Mouse (Mus musculus): ENCODE measurements around the gene Rps6kc1. TPM values are rescaled to one million over a fixed set of nuclear protein-coding genes. Genes with fewer than 3 reads are reported as not detected.

The Rps6kc1 gene
- polyA plus RNA-seq, 1 experiment: 7.4 TPM

- Histone ChIP-seq H3K27ac (ENCODE audit: control insufficient read depth, insufficient read depth, low read length) (no peak overlapping the region), H3K36me3 (ENCODE audit: control insufficient read depth, insufficient read depth, low read length) (peaks cover 29% of the 10 kb centered on the region), H3K27me3 (ENCODE audit: control insufficient read depth, insufficient read depth, low read length) (no peaks in the 10 kb centered on the region), H3K4me3 (ENCODE audit: control insufficient read depth, insufficient read depth, low read length) (no peak overlapping the region), H3K4me1 (replicated peaks; ENCODE audit: control insufficient read depth, insufficient read depth, low read length) (no peaks in the 10 kb centered on the region)
- no peak for TF ChIP-seq POLR2A (IDR thresholded peaks at IDR 0.05; ENCODE audit: control insufficient read depth, extremely low read depth, insufficient read depth, low read length, poor library complexity)
- TF ChIP-seq CTCF (IDR thresholded peaks at IDR 0.05; ENCODE audit: borderline replicate concordance, control insufficient read depth, extremely low read depth, insufficient read depth, low read length, poor library complexity): no peak
- 92% methylated on average over 5 of the region's 5 CpGs for WGBS
- DNase-seq: no peak
Measured at GRCm38 (mm10) chr1:190947986-190948385, 36.4 kb upstream of the Rps6kc1 start.

GRCm38 (mm10) chr1:190944109-190944760 lies 32.7 kb upstream of the Rps6kc1 start:
- DNase-seq: peak; percentile 66
- Histone ChIP-seq H3K4me1 (replicated peaks; ENCODE audit: control insufficient read depth, insufficient read depth, low read length) (no peaks in the 10 kb centered on the region), H3K27ac (ENCODE audit: control insufficient read depth, insufficient read depth, low read length) (no peak overlapping the region), H3K27me3 (ENCODE audit: control insufficient read depth, insufficient read depth, low read length) (no peaks in the 10 kb centered on the region), H3K36me3 (ENCODE audit: control insufficient read depth, insufficient read depth, low read length) (peaks cover 66% of the 10 kb centered on the region), H3K4me3 (ENCODE audit: control insufficient read depth, insufficient read depth, low read length) (no peak overlapping the region)
- 68% methylated on average over 6 of the region's 6 CpGs for WGBS
- no peak for TF ChIP-seq POLR2A (IDR thresholded peaks at IDR 0.05; ENCODE audit: control insufficient read depth, extremely low read depth, insufficient read depth, low read length, poor library complexity)
- TF ChIP-seq CTCF (IDR thresholded peaks at IDR 0.05; ENCODE audit: borderline replicate concordance, control insufficient read depth, extremely low read depth, insufficient read depth, low read length, poor library complexity): no peak; the same call in 1 of the 2 replicates

GRCm38 (mm10) chr1:190939803-190940202 lies 28.2 kb upstream of the Rps6kc1 start:
- Histone ChIP-seq H3K4me3 (ENCODE audit: control insufficient read depth, insufficient read depth, low read length) (no peak overlapping the region), H3K27me3 (ENCODE audit: control insufficient read depth, insufficient read depth, low read length) (no peaks in the 10 kb centered on the region), H3K27ac (ENCODE audit: control insufficient read depth, insufficient read depth, low read length) (no peak overlapping the region), H3K36me3 (ENCODE audit: control insufficient read depth, insufficient read depth, low read length) (peaks cover 88% of the 10 kb centered on the region), H3K4me1 (replicated peaks; ENCODE audit: control insufficient read depth, insufficient read depth, low read length) (no peaks in the 10 kb centered on the region)
- WGBS: 97% methylated on average over 7 of the region's 7 CpGs
- DNase-seq: no peak
- TF ChIP-seq CTCF (IDR thresholded peaks at IDR 0.05; ENCODE audit: borderline replicate concordance, control insufficient read depth, extremely low read depth, insufficient read depth, low read length, poor library complexity) (no peak), POLR2A (IDR thresholded peaks at IDR 0.05; ENCODE audit: control insufficient read depth, extremely low read depth, insufficient read depth, low read length, poor library complexity) (no peak)

GRCm38 (mm10) chr1:190930181-190930580 lies 18.6 kb upstream of the Rps6kc1 start:
- no peak overlapping the region for H3K4me3 ChIP-seq (ENCODE audit: control insufficient read depth, insufficient read depth, low read length)
- peaks cover 4% of the 10 kb centered on the region for H3K4me1 ChIP-seq (replicated peaks; ENCODE audit: control insufficient read depth, insufficient read depth, low read length)
- 96% methylated on average over 6 of the region's 6 CpGs for WGBS
- no peak overlapping the region for H3K27ac ChIP-seq (ENCODE audit: control insufficient read depth, insufficient read depth, low read length)
- no peak for TF ChIP-seq POLR2A (IDR thresholded peaks at IDR 0.05; ENCODE audit: control insufficient read depth, extremely low read depth, insufficient read depth, low read length, poor library complexity)
- no peak for TF ChIP-seq CTCF (IDR thresholded peaks at IDR 0.05; ENCODE audit: borderline replicate concordance, control insufficient read depth, extremely low read depth, insufficient read depth, low read length, poor library complexity)
- no peaks in the 10 kb centered on the region for H3K27me3 ChIP-seq (ENCODE audit: control insufficient read depth, insufficient read depth, low read length)
- DNase-seq: no peak
- H3K36me3 ChIP-seq (ENCODE audit: control insufficient read depth, insufficient read depth, low read length): peaks cover 20% of the 10 kb centered on the region

- no peak for DNase-seq
- H3K27ac ChIP-seq (ENCODE audit: control insufficient read depth, insufficient read depth, low read length): peak overlapping the region; percentile 54; the same call in 1 of the 2 replicates
- peaks cover 10% of the 10 kb centered on the region for H3K36me3 ChIP-seq (ENCODE audit: control insufficient read depth, insufficient read depth, low read length)
- 3% methylated on average over 27 of the region's 27 CpGs for WGBS
- H3K4me1 ChIP-seq (replicated peaks; ENCODE audit: control insufficient read depth, insufficient read depth, low read length): peaks cover 4% of the 10 kb centered on the region
- peak overlapping the region; percentile 80 for H3K4me3 ChIP-seq (ENCODE audit: control insufficient read depth, insufficient read depth, low read length)
- H3K27me3 ChIP-seq (ENCODE audit: control insufficient read depth, insufficient read depth, low read length): no peaks in the 10 kb centered on the region
- TF ChIP-seq CTCF (IDR thresholded peaks at IDR 0.05; ENCODE audit: borderline replicate concordance, control insufficient read depth, extremely low read depth, insufficient read depth, low read length, poor library complexity): no peak
- no peak for TF ChIP-seq POLR2A (IDR thresholded peaks at IDR 0.05; ENCODE audit: control insufficient read depth, extremely low read depth, insufficient read depth, low read length, poor library complexity)
Measured at GRCm38 (mm10) chr1:190929010-190929695, 17.6 kb upstream of the Rps6kc1 start.

GRCm38 (mm10) chr1:190928370-190929009 lies 16.9 kb upstream of the Rps6kc1 start:
- TF ChIP-seq CTCF (IDR thresholded peaks at IDR 0.05; ENCODE audit: borderline replicate concordance, control insufficient read depth, extremely low read depth, insufficient read depth, low read length, poor library complexity) (no peak), POLR2A (IDR thresholded peaks at IDR 0.05; ENCODE audit: control insufficient read depth, extremely low read depth, insufficient read depth, low read length, poor library complexity) (peak; percentile 78)
- Histone ChIP-seq H3K4me3 (ENCODE audit: control insufficient read depth, insufficient read depth, low read length) (peak overlapping the region; percentile 80), H3K36me3 (ENCODE audit: control insufficient read depth, insufficient read depth, low read length) (peaks cover 4% of the 10 kb centered on the region), H3K27me3 (ENCODE audit: control insufficient read depth, insufficient read depth, low read length) (no peaks in the 10 kb centered on the region), H3K4me1 (replicated peaks; ENCODE audit: control insufficient read depth, insufficient read depth, low read length) (peaks cover 4% of the 10 kb centered on the region), H3K27ac (ENCODE audit: control insufficient read depth, insufficient read depth, low read length) (peak overlapping the region; percentile 58)
- WGBS: under 1% methylated on average over 64 of the region's 79 CpGs
- peak; percentile 98 for DNase-seq

All from thymus, adult 2 months (tissue).